Mouse (Mus musculus): ENCODE results near the gene Gm20388.

GRCm38 (mm10) chr8:123687826-123688225, 3777.2 kb downstream of the Gm20388 start:
- TF ChIP-seq CTCF (IDR thresholded peaks at IDR 0.05; ENCODE audit: low read depth): no peak
- TF ChIP-seq EP300 (IDR thresholded peaks at IDR 0.05; ENCODE audit: low read depth): no peak
